Mouse (Mus musculus) embryonic fibroblast, embryonic 13.5 days (primary cell): Measurements from ENCODE around the gene Tbx21.

ENCODE experiments used
- CTCF ChIP-seq: IDR thresholded peaks from 2 replicates; pipeline ENCODE4 v1.5.1; 2011; ENCODE audit warnings: mild to moderate bottlenecking, control low read depth, low read length, moderate library complexity, borderline replicate concordance; ENCODE audit not compliant: insufficient read depth
- POLR2A ChIP-seq: IDR thresholded peaks from 2 replicates; pipeline ENCODE4 v1.6.1; 2011; ENCODE audit warnings: low read depth, mild to moderate bottlenecking, control low read depth, low read length, moderate library complexity

DNA sequence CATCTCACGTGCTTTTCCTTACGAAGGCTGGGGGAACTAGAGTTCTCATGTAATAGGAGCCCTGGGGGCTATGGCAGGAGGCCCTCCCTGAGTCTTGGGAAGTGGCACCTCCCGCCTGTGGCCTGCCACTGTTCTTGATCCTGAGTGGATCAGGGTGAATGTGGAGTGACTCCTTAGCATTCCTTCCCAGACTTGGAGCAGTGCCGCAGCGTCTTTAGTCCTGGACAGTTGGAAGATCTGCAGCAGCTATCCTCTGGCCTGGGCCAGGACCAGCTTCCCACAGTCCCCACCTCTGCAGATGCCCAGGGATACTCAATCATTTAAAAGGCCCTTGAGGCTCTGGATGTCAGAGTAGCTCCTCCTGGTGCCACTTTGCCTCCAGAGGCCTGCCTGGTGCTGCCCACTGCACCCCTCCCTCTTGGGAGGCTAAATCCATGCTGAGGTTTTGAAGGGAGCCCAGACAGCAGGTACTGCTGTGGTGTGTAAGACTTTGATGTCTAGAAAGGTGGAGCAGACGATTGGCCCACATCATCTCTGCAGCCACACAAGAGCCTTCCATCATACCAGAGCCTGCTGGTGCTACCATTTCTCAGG lies 65.5 kb downstream of the Tbx21 start:
- 0 out of 2 replicates have a peak, but pooled peaks have one; percentile 0 for TF ChIP-seq POLR2A
- no peak for TF ChIP-seq CTCF
